Mouse (Mus musculus) lung, embryonic 14.5 days (tissue): ENCODE results near the gene Rnase1. TPM values are rescaled to one million over a fixed set of nuclear protein-coding genes. Genes with fewer than 3 reads are reported as not detected.
A peak's percentile ranks its signal among the peaks of the same experiment; 100 is the strongest.
"Not testable (repeated sequence)": the region's sequence is repeated elsewhere in the genome, so short reads cannot be mapped to it uniquely, and the experiment has no call there.

Source experiments
- ATAC-seq: fragments of 200-750 bp; cut with Nextera tagmentation; 2 replicates; pipeline ENCODE4 v1.8.0; 2017; ENCODE audit warnings: mild to moderate bottlenecking, moderate TSS enrichment, moderate library complexity; ENCODE audit not compliant: insufficient read depth
- DNase-seq: peaks from one replicate; pipeline ENCODE4 v3.0.0-alpha.2; 2015
- H3K27ac ChIP-seq: fragments of 300-500 bp; sonication (generic); 2 replicates; pipeline ENCODE4 v1.5.1; 2014; ENCODE audit warnings: low read depth, mild to moderate bottlenecking, moderate library complexity
- H3K27me3 ChIP-seq: fragments of 300-500 bp; sonication (generic); 2 replicates; pipeline ENCODE4 v1.6.1; 2014; ENCODE audit warnings: low read length, control low read depth; ENCODE audit not compliant: insufficient read depth
- H3K36me3 ChIP-seq: fragments of 300-500 bp; sonication (generic); 2 replicates; pipeline ENCODE4 v1.6.1; 2014; ENCODE audit warnings: control low read depth; ENCODE audit not compliant: insufficient read depth
- H3K4me1 ChIP-seq: fragments of 300-500 bp; sonication (generic); 2 replicates; pipeline ENCODE4 v1.6.1; 2014; ENCODE audit warnings: antibody characterized with exemption, control low read depth; ENCODE audit not compliant: insufficient read depth
- H3K4me2 ChIP-seq: fragments of 300-500 bp; sonication (generic); 2 replicates; pipeline ENCODE4 v1.6.1; 2014; ENCODE audit warnings: mild to moderate bottlenecking
- H3K4me3 ChIP-seq: fragments of 300-500 bp; sonication (generic); 2 replicates; pipeline ENCODE4 v1.5.1; 2014; ENCODE audit warnings: low read depth, low read length
- H3K9ac ChIP-seq: fragments of 300-500 bp; sonication (generic); 2 replicates; pipeline ENCODE4 v1.6.1; 2014
- H3K9me3 ChIP-seq: fragments of 300-500 bp; sonication (generic); 2 replicates; pipeline ENCODE4 v1.6.1; 2016; ENCODE audit warnings: low read depth, low read length, control low read depth
- CTCF ChIP-seq: IDR thresholded peaks from 2 replicates; pipeline ENCODE4 v1.5.1; 2016; ENCODE audit warnings: antibody characterized with exemption, low read depth
- WGBS: fragments of 180-500 bp; shearing (Covaris S2); extraction: QIAGEN DNeasy Blood & Tissue Kit; methylation state at CpG from one replicate; pipeline ENCODE4 v1.1.7; 2014; 5-methylcytosine and 5-hydroxymethylcytosine counted together
- polyA plus RNA-seq: library from polyadenylated mRNA; unstranded; fragments of >200 nt; fragmentation: Nextera tagmentation; extraction: Ambion mirVana; gene quantifications from 2 replicates; pipeline ENCODE4 v1.2.1, GENCODE M21; 2014

Gene Rnase1
- polyA plus RNA-seq: 0.50 TPM in 1 of 2 replicates, not detected in the other

- ATAC-seq (no peak), DNase-seq (no peak)
- Histone ChIP-seq H3K27me3 (no peaks in the 10 kb centered on the region), H3K9ac (no peak within 1 kb of the TSS), H3K4me2 (no peak within 1 kb of the TSS), H3K9me3 (no peaks in the 10 kb centered on the region), H3K4me1 (no peaks in the 10 kb centered on the region), H3K27ac (no peak within 1 kb of the TSS), H3K36me3 (no peaks in the 10 kb centered on the region), H3K4me3 (no peak within 1 kb of the TSS)
- TF ChIP-seq CTCF: no peak
- 63% methylated on average over 2 of the region's 2 CpGs for WGBS
Observed at GRCm38 (mm10) chr14:51146685-51147084, at the start of gene Rnase1. Gene Rnase1, minus strand, starts transcription at chr14:51146785.

GRCm38 (mm10) chr14:51195681-51196080 lies 49.1 kb upstream of the Rnase1 start:
- no peak overlapping the region for H3K9ac ChIP-seq
- H3K27ac ChIP-seq: no peak overlapping the region
- no peaks in the 10 kb centered on the region for H3K36me3 ChIP-seq
- H3K4me1 ChIP-seq: no peaks in the 10 kb centered on the region
- DNase-seq (no peak), ATAC-seq (no peak)
- H3K4me2 ChIP-seq: no peak overlapping the region
- no peaks in the 10 kb centered on the region for H3K9me3 ChIP-seq
- 87% methylated on average over 4 of the region's 4 CpGs for WGBS
- H3K27me3 ChIP-seq: no peaks in the 10 kb centered on the region
- no peak for TF ChIP-seq CTCF
- H3K4me3 ChIP-seq: no peak overlapping the region

GRCm38 (mm10) chr14:51181051-51181450 lies 34.5 kb upstream of the Rnase1 start:
- 72% methylated on average over 2 of the region's 2 CpGs for WGBS

GRCm38 (mm10) chr14:51173843-51174242 lies 27.3 kb upstream of the Rnase1 start:
- no peak overlapping the region for H3K9ac ChIP-seq
- H3K27ac ChIP-seq: no peak overlapping the region
- H3K4me2 ChIP-seq: no peak overlapping the region
- ATAC-seq (no peak), DNase-seq (no peak)
- TF ChIP-seq CTCF: no peak
- no peaks in the 10 kb centered on the region for H3K27me3 ChIP-seq
- no peaks in the 10 kb centered on the region for H3K4me1 ChIP-seq
- no peaks in the 10 kb centered on the region for H3K36me3 ChIP-seq
- H3K4me3 ChIP-seq: no peak overlapping the region
- H3K9me3 ChIP-seq: no peaks in the 10 kb centered on the region
- WGBS: 82% methylated on average over 4 of the region's 4 CpGs

More at GRCm38 (mm10) chr14:51181051-51181450, 34.5 kb upstream of the Rnase1 start:
- DNase-seq, H3K27me3 ChIP-seq, H3K4me2 ChIP-seq, H3K4me3 ChIP-seq, H3K9me3 ChIP-seq, H3K27ac ChIP-seq, H3K36me3 ChIP-seq, H3K4me1 ChIP-seq, H3K9ac ChIP-seq, ATAC-seq: not testable (repeated sequence)

- not testable (repeated sequence) for H3K9ac ChIP-seq, DNase-seq, H3K9me3 ChIP-seq, H3K4me2 ChIP-seq, H3K27me3 ChIP-seq, H3K4me1 ChIP-seq, ATAC-seq, H3K4me3 ChIP-seq, H3K36me3 ChIP-seq, H3K27ac ChIP-seq
- 49% methylated on average over 4 of the region's 4 CpGs for WGBS
Observed at GRCm38 (mm10) chr14:51172947-51173346, 26.4 kb upstream of the Rnase1 start.

GRCm38 (mm10) chr14:51172095-51172865 lies 25.7 kb upstream of the Rnase1 start:
- peak; percentile 28; the same call in 1 of the 2 replicates for ATAC-seq
- H3K36me3 ChIP-seq, H3K4me2 ChIP-seq, H3K27ac ChIP-seq, H3K4me3 ChIP-seq, H3K9me3 ChIP-seq, H3K4me1 ChIP-seq, H3K9ac ChIP-seq, H3K27me3 ChIP-seq: not testable (repeated sequence)
- TF ChIP-seq CTCF: peak; percentile 72
- peak; percentile 80 for DNase-seq
- 33% methylated on average over 9 of the region's 9 CpGs for WGBS

- no peaks in the 10 kb centered on the region for H3K4me1 ChIP-seq
- ATAC-seq (no peak), DNase-seq (no peak)
- H3K9me3 ChIP-seq: no peaks in the 10 kb centered on the region
- no peak for TF ChIP-seq CTCF
- H3K4me2 ChIP-seq: no peak overlapping the region
- no peaks in the 10 kb centered on the region for H3K27me3 ChIP-seq
- H3K27ac ChIP-seq: no peak overlapping the region
- no peak overlapping the region for H3K9ac ChIP-seq
- H3K36me3 ChIP-seq: no peaks in the 10 kb centered on the region
- H3K4me3 ChIP-seq: no peak overlapping the region
Observed at GRCm38 (mm10) chr14:51166068-51166467, 19.5 kb upstream of the Rnase1 start.
